Mouse (Mus musculus): ENCODE measurements around the gene Hsd11b2. TPM values are rescaled to one million over a fixed set of nuclear protein-coding genes. Genes with fewer than 3 reads are reported as not detected.

Hsd11b2 gene
- polyA plus RNA-seq, 1 experiment from 2014 or later, result 2.8 TPM

GRCm38 (mm10) chr8:105493495-105493894 is 25.1 kb upstream of the Hsd11b2 start:
- Histone ChIP-seq H3K36me3 (ENCODE audit: control insufficient read depth, insufficient read depth, low read length) (no peaks in the 10 kb centered on the region), H3K4me1 (ENCODE audit: control insufficient read depth, insufficient read depth, low read length) (peaks cover 6% of the 10 kb centered on the region; the same call in 1 of the 2 replicates), H3K27ac (ENCODE audit: low read length) (no peak overlapping the region), H3K27me3 (ENCODE audit: control insufficient read depth, insufficient read depth, low read length) (no peaks in the 10 kb centered on the region), H3K4me3 (ENCODE audit: low read depth, low read length) (no peak overlapping the region), H3K4me2 (replicated peaks; ENCODE audit: low read depth, low read length) (no peak overlapping the region), H3K9ac (replicated peaks; ENCODE audit: low read depth, low read length) (no peak overlapping the region), H3K9me3 (ENCODE audit: control insufficient read depth, low read depth, low read length) (no peaks in the 10 kb centered on the region)
- ATAC-seq (ENCODE audit: insufficient number of reproducible peaks, insufficient read depth, low FRiP score, low read depth), result no peak
- WGBS, result 24% methylated on average over 3 of the region's 3 CpGs

- Histone ChIP-seq H3K4me1 (ENCODE audit: control insufficient read depth, insufficient read depth, low read length) (peaks cover 6% of the 10 kb centered on the region; the same call in 1 of the 2 replicates), H3K36me3 (ENCODE audit: control insufficient read depth, insufficient read depth, low read length) (no peaks in the 10 kb centered on the region), H3K9ac (replicated peaks; ENCODE audit: low read depth, low read length) (no peak overlapping the region), H3K27me3 (ENCODE audit: control insufficient read depth, insufficient read depth, low read length) (no peaks in the 10 kb centered on the region), H3K4me2 (replicated peaks; ENCODE audit: low read depth, low read length) (no peak overlapping the region), H3K9me3 (ENCODE audit: control insufficient read depth, low read depth, low read length) (no peaks in the 10 kb centered on the region), H3K27ac (ENCODE audit: low read length) (no peak overlapping the region), H3K4me3 (ENCODE audit: low read depth, low read length) (no peak overlapping the region)
- WGBS, result 67% methylated on average over 3 of the region's 3 CpGs
- ATAC-seq (ENCODE audit: insufficient number of reproducible peaks, insufficient read depth, low FRiP score, low read depth), result no peak
Measured at GRCm38 (mm10) chr8:105494566-105494965, 24.0 kb upstream of the Hsd11b2 start.

- H3K4me3 ChIP-seq (ENCODE audit: low read depth, low read length), result peak overlapping the region; percentile 86
- H3K9ac ChIP-seq (replicated peaks; ENCODE audit: low read depth, low read length), result peak overlapping the region; percentile 86; the same call in 1 of the 2 replicates
- WGBS, result 35% methylated on average over 17 of the region's 17 CpGs
- no peaks in the 10 kb centered on the region for H3K27me3 ChIP-seq (ENCODE audit: control insufficient read depth, insufficient read depth, low read length)
- H3K4me1 ChIP-seq (ENCODE audit: control insufficient read depth, insufficient read depth, low read length), result peaks cover 6% of the 10 kb centered on the region; the same call in 1 of the 2 replicates
- peak overlapping the region; percentile 74; the same call in 1 of the 2 replicates for H3K27ac ChIP-seq (ENCODE audit: low read length)
- H3K4me2 ChIP-seq (replicated peaks; ENCODE audit: low read depth, low read length), result peak overlapping the region; percentile 58
- no peaks in the 10 kb centered on the region for H3K36me3 ChIP-seq (ENCODE audit: control insufficient read depth, insufficient read depth, low read length)
- H3K9me3 ChIP-seq (ENCODE audit: control insufficient read depth, low read depth, low read length), result no peaks in the 10 kb centered on the region
- ATAC-seq (ENCODE audit: insufficient number of reproducible peaks, insufficient read depth, low FRiP score, low read depth), result no peak
Measured at GRCm38 (mm10) chr8:105495350-105496302, 22.9 kb upstream of the Hsd11b2 start.

- WGBS, result under 1% methylated on average over 68 of the region's 68 CpGs
- H3K27me3 ChIP-seq (ENCODE audit: control insufficient read depth, insufficient read depth, low read length), result no peaks in the 10 kb centered on the region
Measured at GRCm38 (mm10) chr8:105496439-105497180, 21.9 kb upstream of the Hsd11b2 start, which contains the start of gene Zdhhc1. TSS of gene Zdhhc1 (minus strand) at chr8:105496902.

GRCm38 (mm10) chr8:105499787-105500186 is 18.8 kb upstream of the Hsd11b2 start:
- 0 out of 2 replicates have a peak overlapping the region, but pooled peaks have one; percentile 10 for H3K4me2 ChIP-seq (replicated peaks; ENCODE audit: low read depth, low read length)
- H3K36me3 ChIP-seq (ENCODE audit: control insufficient read depth, insufficient read depth, low read length), result no peaks in the 10 kb centered on the region
- H3K9ac ChIP-seq (replicated peaks; ENCODE audit: low read depth, low read length), result no peak overlapping the region
- H3K4me1 ChIP-seq (ENCODE audit: control insufficient read depth, insufficient read depth, low read length), result peaks cover 6% of the 10 kb centered on the region; the same call in 1 of the 2 replicates
- no peak overlapping the region for H3K4me3 ChIP-seq (ENCODE audit: low read depth, low read length)
- 69% methylated on average over 12 of the region's 12 CpGs for WGBS
- no peak for ATAC-seq (ENCODE audit: insufficient number of reproducible peaks, insufficient read depth, low FRiP score, low read depth)
- no peak overlapping the region for H3K27ac ChIP-seq (ENCODE audit: low read length)
- no peaks in the 10 kb centered on the region for H3K27me3 ChIP-seq (ENCODE audit: control insufficient read depth, insufficient read depth, low read length)
- H3K9me3 ChIP-seq (ENCODE audit: control insufficient read depth, low read depth, low read length), result no peaks in the 10 kb centered on the region

More at GRCm38 (mm10) chr8:105496439-105497180, 21.9 kb upstream of the Hsd11b2 start, which contains the start of gene Zdhhc1:
- peaks cover 6% of the 10 kb centered on the region; the same call in 1 of the 2 replicates for H3K4me1 ChIP-seq (ENCODE audit: control insufficient read depth, insufficient read depth, low read length)
- peak within 1 kb of the TSS; percentile 74 for H3K27ac ChIP-seq (ENCODE audit: low read length)
- peak within 1 kb of the TSS; percentile 86 for H3K4me3 ChIP-seq (ENCODE audit: low read depth, low read length)
- H3K9me3 ChIP-seq (ENCODE audit: control insufficient read depth, low read depth, low read length), result no peaks in the 10 kb centered on the region
- peak; percentile 80 for ATAC-seq (ENCODE audit: insufficient number of reproducible peaks, insufficient read depth, low FRiP score, low read depth)
- peak within 1 kb of the TSS; percentile 58 for H3K4me2 ChIP-seq (replicated peaks; ENCODE audit: low read depth, low read length)
- no peaks in the 10 kb centered on the region for H3K36me3 ChIP-seq (ENCODE audit: control insufficient read depth, insufficient read depth, low read length)
- peak within 1 kb of the TSS; percentile 86 for H3K9ac ChIP-seq (replicated peaks; ENCODE audit: low read depth, low read length)

GRCm38 (mm10) chr8:105504617-105505016 is 13.9 kb upstream of the Hsd11b2 start:
- H3K9ac ChIP-seq (replicated peaks; ENCODE audit: low read depth, low read length), result no peak overlapping the region
- no peak for ATAC-seq (ENCODE audit: insufficient number of reproducible peaks, insufficient read depth, low FRiP score, low read depth)
- no peaks in the 10 kb centered on the region for H3K36me3 ChIP-seq (ENCODE audit: control insufficient read depth, insufficient read depth, low read length)
- no peak overlapping the region for H3K4me2 ChIP-seq (replicated peaks; ENCODE audit: low read depth, low read length)
- no peak overlapping the region for H3K4me3 ChIP-seq (ENCODE audit: low read depth, low read length)
- no peaks in the 10 kb centered on the region for H3K27me3 ChIP-seq (ENCODE audit: control insufficient read depth, insufficient read depth, low read length)
- WGBS, result 90% methylated on average over 3 of the region's 3 CpGs
- H3K4me1 ChIP-seq (ENCODE audit: control insufficient read depth, insufficient read depth, low read length), result peaks cover 10% of the 10 kb centered on the region; the same call in 1 of the 2 replicates
- no peak overlapping the region for H3K27ac ChIP-seq (ENCODE audit: low read length)
- H3K9me3 ChIP-seq (ENCODE audit: control insufficient read depth, low read depth, low read length), result no peaks in the 10 kb centered on the region

GRCm38 (mm10) chr8:105506977-105507376 is 11.6 kb upstream of the Hsd11b2 start:
- no peak for ATAC-seq (ENCODE audit: insufficient number of reproducible peaks, insufficient read depth, low FRiP score, low read depth)
- Histone ChIP-seq H3K4me2 (replicated peaks; ENCODE audit: low read depth, low read length) (no peak overlapping the region), H3K27ac (ENCODE audit: low read length) (no peak overlapping the region), H3K36me3 (ENCODE audit: control insufficient read depth, insufficient read depth, low read length) (no peaks in the 10 kb centered on the region), H3K4me1 (ENCODE audit: control insufficient read depth, insufficient read depth, low read length) (peaks cover 18% of the 10 kb centered on the region; the same call in 1 of the 2 replicates), H3K27me3 (ENCODE audit: control insufficient read depth, insufficient read depth, low read length) (no peaks in the 10 kb centered on the region), H3K4me3 (ENCODE audit: low read depth, low read length) (no peak overlapping the region), H3K9ac (replicated peaks; ENCODE audit: low read depth, low read length) (no peak overlapping the region), H3K9me3 (ENCODE audit: control insufficient read depth, low read depth, low read length) (no peaks in the 10 kb centered on the region)
- 67% methylated on average over 6 of the region's 6 CpGs for WGBS

- 65% methylated on average over 2 of the region's 2 CpGs for WGBS
- Histone ChIP-seq H3K4me2 (replicated peaks; ENCODE audit: low read depth, low read length) (no peak overlapping the region), H3K4me1 (ENCODE audit: control insufficient read depth, insufficient read depth, low read length) (peaks cover 18% of the 10 kb centered on the region; the same call in 1 of the 2 replicates), H3K4me3 (ENCODE audit: low read depth, low read length) (no peak overlapping the region), H3K36me3 (ENCODE audit: control insufficient read depth, insufficient read depth, low read length) (no peaks in the 10 kb centered on the region), H3K9ac (replicated peaks; ENCODE audit: low read depth, low read length) (no peak overlapping the region), H3K9me3 (ENCODE audit: control insufficient read depth, low read depth, low read length) (no peaks in the 10 kb centered on the region), H3K27me3 (ENCODE audit: control insufficient read depth, insufficient read depth, low read length) (no peaks in the 10 kb centered on the region), H3K27ac (ENCODE audit: low read length) (no peak overlapping the region)
- ATAC-seq (ENCODE audit: insufficient number of reproducible peaks, insufficient read depth, low FRiP score, low read depth), result no peak
Measured at GRCm38 (mm10) chr8:105508758-105509157, 9.8 kb upstream of the Hsd11b2 start.

All from stomach, embryonic 14.5 days (tissue).